Mouse (Mus musculus): ENCODE data around the gene Mogat1.
"Not testable (repeated sequence)": the region's sequence is repeated elsewhere in the genome, so short reads cannot be mapped to it uniquely, and the experiment has no call there.

Mogat1 gene

DNA sequence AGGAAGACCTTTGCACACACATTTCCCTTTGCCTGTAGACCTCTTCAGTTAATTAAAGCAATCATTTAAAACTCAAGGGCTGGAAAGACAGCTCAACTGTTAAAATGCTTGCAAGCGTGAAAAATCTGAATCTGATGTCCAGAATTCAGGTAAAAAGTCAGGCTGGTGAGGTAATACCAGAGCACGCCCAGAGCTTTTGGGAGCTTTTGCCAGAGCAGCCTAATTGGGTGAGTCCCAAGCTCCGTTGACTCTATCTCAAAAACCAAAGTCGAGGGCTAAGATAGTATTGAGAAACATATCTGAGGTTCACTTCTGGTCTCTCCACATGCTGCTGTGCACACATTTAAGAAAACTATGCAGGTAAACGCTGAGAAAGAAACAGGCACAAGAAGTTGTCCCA lies at the start of gene Mogat1:
Gene Mogat1, plus strand, starts transcription at position 130 of the 400 bp plus-strand sequence.
- in situ Hi-C loops (cut with MboI): no loop called here

- in situ Hi-C loops (cut with MboI): no loop called here
Observed at GRCm38 (mm10) chr1:78472441-78472840, 38.4 kb upstream of the Mogat1 start.

GRCm38 (mm10) chr1:78483430-78483829 lies 27.4 kb upstream of the Mogat1 start:
- in situ Hi-C loops (cut with MboI): no loop called here

DNA sequence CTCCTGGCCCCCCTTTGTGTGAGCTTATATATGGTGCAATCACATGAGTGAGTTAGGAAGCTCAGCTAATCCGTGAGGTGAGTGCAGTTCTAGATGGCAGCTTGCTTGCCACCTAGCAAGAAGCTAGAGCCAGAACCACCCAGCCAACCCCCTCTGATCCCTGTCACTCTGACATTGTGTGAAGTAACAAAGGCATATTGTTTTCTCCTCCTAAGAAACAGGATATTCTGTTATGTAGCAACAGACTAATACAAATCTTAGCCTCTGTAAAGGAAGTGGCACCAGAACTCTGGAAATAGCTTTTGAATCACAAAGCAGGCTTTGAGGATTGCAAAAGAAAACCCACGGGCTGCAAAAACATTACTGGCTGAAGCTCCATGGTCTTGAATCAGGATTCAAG lies 26.4 kb upstream of the Mogat1 start:
- in situ Hi-C loops (cut with MboI): no loop called here

GRCm38 (mm10) chr1:78488427-78488751 lies 22.4 kb upstream of the Mogat1 start:
- in situ Hi-C loops (cut with MboI): no loop called here

GRCm38 (mm10) chr1:78488752-78489492 lies 21.9 kb upstream of the Mogat1 start, which contains the start of gene Farsb:
Gene Farsb, minus strand, starts transcription at chr1:78488897.
- in situ Hi-C loops (cut with MboI): no loop called here

DNA sequence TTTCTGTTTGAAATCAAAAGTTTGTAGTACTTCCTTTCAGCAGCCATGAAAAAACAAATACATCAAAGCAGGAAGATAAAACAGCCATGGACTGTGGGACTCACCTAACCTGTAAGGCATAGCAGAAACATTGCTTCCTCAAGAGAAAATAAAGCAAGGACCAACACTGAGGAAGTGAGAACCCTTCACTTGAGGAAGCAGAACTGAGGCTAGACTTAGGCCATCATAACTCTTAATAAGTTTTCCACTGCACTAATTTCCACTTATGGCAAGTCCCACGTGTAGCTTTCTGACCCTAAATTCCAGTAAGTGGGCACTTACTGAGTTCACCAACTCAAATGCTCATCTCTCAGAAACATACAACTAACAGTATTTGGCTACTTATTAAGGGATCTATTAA lies 20.6 kb upstream of the Mogat1 start:
- in situ Hi-C loops (cut with MboI): no loop called here

- in situ Hi-C loops (cut with MboI): no loop called here
Observed at GRCm38 (mm10) chr1:78501036-78501435, 9.8 kb upstream of the Mogat1 start.

DNA sequence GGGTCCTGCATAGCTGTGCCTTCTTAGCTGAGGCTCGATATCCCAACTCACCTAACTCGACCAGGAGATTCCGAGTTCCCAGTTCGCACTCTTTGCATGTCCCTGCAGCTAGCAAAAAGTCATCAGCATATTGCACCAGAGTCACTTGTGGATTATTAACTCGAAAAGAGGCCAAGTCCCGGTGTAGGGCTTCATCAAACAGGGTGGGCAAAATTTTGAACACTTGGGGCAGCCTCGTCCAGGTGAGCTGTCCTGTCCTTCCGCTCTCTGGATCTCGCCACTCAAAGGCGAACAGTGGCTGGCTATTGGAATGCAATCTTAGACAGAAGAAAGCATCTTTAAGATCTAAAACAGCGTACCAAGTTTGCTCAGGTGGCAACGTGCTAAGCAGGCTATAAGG lies 8.9 kb upstream of the Mogat1 start:
- in situ Hi-C loops (cut with MboI): not testable (repeated sequence)

- in situ Hi-C loops (cut with MboI): no loop called here
Observed at GRCm38 (mm10) chr1:78502527-78502926, 8.3 kb upstream of the Mogat1 start.

GRCm38 (mm10) chr1:78507137-78507536 lies 3.7 kb upstream of the Mogat1 start:
- in situ Hi-C loops (cut with MboI): no loop called here

DNA sequence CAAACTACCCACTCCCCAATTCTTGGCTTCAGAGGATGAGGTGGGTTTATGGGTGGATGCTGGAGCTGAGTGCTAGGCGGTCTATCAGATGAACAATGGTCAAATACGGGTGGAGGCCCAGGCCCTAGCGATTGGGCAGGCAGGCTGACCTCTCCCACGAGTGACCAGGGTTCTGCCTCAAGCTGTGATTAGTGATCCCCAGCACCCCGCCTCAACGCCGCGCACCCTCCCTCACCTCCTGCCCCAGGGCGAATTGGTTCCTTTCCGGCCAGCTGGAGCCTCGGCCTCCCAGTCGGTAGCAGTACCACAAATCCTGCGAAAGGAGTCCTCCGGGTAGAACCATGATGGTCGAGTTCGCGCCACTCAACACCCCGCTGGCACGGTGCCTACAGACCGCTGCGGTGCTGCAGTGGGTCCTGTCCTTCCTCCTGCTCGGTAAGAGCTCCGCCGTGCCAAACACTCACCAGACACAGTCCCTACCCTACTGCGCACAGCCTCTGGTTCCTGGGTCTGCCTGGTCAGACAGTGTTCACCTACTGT lies 900 bp downstream of the Mogat1 start, which contains the start of gene BC035947:
Gene BC035947, minus strand, starts transcription at position 538 of the 540 bp plus-strand sequence.
- in situ Hi-C loops (cut with MboI): no loop called here

DNA sequence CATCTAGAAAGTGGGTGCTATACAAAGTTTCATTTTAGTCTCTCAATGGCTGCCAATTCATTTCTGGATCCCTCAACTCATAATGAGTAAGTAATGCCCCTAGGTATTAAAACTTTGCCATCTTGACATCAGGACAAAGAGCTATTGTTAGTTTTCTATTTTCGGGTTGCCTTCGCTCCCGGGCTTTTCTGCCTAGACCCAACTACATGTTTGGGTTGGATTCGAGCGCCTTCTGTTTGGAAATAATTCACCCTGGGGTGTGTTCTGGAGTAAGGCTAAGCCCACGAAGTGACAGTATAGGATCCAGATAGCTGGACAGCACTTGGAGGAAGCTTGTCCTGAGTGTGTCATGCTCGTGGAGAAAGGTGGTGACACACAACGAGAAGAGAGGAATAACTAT lies 2.0 kb downstream of the Mogat1 start:
- in situ Hi-C loops (cut with MboI): no loop called here

DNA sequence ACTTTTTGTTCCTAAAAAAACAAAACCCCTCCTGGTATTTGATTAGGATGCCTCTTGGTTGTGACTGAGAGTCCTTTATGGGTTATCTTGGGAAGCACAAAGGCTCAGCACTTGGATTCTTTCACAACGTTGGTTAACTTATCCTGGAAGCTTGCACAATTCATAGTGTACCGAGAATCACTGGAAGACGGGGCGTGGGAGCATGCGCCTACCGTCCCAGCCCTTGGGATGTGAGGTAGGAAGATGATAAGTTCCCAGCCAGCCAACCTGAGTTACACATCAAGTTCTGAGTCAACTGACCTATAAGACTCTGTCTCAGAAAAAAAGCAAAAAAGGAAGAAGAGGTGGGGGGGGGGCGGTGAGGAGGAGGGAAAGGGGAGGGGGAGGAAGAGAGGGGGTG lies 8.1 kb downstream of the Mogat1 start:
- in situ Hi-C loops (cut with MboI): no loop called here

DNA sequence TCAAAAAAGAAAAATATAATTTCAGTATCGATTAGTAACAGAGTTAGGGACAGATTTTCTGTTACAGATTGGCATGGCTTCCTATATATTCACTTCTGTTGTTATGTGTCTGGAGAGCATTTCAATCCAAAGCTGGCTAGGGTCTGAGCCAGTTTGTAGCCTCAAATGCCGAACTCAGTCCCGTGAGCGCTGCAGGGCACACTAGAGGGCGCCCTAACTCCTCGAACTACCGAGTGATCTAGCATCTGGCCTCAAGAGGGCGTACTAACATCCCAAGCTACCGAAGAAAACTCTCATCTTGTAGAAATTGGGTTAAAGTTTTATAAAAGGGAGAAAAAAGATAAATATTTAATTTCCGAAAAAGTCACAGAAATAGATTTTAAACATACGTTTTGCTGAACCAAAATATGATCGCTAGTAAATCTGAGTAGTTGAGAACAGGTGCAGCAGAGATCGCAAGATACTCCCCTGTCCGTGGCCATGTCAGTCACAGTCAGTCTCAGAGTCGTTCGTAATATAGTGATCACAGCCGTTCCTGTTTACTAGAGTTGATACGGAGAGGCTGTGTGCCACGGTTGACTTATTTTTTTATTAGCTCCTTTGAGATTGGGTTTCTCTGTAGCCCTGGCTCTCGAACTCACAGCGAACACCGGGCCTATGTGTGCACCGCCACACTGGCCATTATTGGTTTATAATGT lies 14.5 kb downstream of the Mogat1 start:
- in situ Hi-C loops (cut with MboI): loop anchor here (25.0 kb wide), 1 partner anchor 1162 kb away; no protein-coding TSS in a partner anchor

GRCm38 (mm10) chr1:78528356-78528755 lies 17.6 kb downstream of the Mogat1 start:
- in situ Hi-C loops (cut with MboI): loop anchor here (25.0 kb wide), 1 partner anchor 1159 kb away; no protein-coding TSS in a partner anchor

GRCm38 (mm10) chr1:78529011-78529410 lies 18.2 kb downstream of the Mogat1 start:
- in situ Hi-C loops (cut with MboI): loop anchor here (25.0 kb wide), 1 partner anchor 1158 kb away; no protein-coding TSS in a partner anchor

DNA sequence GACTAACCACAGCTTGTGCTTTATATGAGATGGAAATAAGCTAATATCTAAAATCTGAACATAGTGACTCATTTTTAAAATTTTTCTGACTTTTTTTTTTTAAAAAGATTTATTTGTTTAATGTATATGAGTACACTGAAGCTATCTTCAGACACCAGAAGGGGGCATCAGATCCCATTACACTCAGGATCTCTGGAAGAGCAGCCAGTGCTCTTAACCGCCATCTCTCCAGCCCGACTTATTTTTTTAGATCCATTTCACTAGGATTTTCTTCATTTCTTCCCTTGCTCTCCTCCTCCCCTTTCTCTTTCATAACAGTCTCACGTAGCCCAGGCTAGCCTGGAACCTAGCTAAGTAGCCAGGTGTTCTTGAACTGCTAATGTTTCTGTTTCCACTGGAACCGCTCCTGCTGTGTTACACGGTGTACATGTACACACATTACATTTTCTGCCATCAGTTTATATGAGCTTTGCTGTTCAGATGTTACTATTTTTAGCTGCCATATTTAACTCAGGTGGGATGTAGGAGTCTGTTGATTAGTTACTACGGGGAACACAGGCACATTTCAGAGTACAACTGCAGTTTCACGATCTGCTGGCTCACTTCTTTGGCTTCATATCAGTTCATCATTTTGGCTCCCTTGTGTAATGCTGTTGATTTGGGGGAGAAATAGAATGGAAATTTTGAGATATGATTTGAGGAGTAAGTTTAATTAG lies 19.9 kb downstream of the Mogat1 start:
- in situ Hi-C loops (cut with MboI): loop anchor here (25.0 kb wide), 1 partner anchor 1157 kb away; no protein-coding TSS in a partner anchor

GRCm38 (mm10) chr1:78532184-78532800 lies 21.5 kb downstream of the Mogat1 start:
- in situ Hi-C loops (cut with MboI): loop anchor here (25.0 kb wide), 1 partner anchor 1155 kb away; no protein-coding TSS in a partner anchor

- in situ Hi-C loops (cut with MboI): loop anchor here (25.0 kb wide), 1 partner anchor 1153 kb away; no protein-coding TSS in a partner anchor
Observed at GRCm38 (mm10) chr1:78534428-78535150, 23.8 kb downstream of the Mogat1 start.
